Mouse (Mus musculus) embryonic fibroblast, embryonic 13.5 days (primary cell): ENCODE data around the gene Yipf1.

ENCODE experiments used
- CTCF ChIP-seq: IDR thresholded peaks from 2 replicates; pipeline ENCODE4 v1.5.1; 2011; ENCODE audit warnings: mild to moderate bottlenecking, control low read depth, low read length, moderate library complexity, borderline replicate concordance; ENCODE audit not compliant: insufficient read depth
- POLR2A ChIP-seq: IDR thresholded peaks from 2 replicates; pipeline ENCODE4 v1.6.1; 2011; ENCODE audit warnings: low read depth, mild to moderate bottlenecking, control low read depth, low read length, moderate library complexity

DNA sequence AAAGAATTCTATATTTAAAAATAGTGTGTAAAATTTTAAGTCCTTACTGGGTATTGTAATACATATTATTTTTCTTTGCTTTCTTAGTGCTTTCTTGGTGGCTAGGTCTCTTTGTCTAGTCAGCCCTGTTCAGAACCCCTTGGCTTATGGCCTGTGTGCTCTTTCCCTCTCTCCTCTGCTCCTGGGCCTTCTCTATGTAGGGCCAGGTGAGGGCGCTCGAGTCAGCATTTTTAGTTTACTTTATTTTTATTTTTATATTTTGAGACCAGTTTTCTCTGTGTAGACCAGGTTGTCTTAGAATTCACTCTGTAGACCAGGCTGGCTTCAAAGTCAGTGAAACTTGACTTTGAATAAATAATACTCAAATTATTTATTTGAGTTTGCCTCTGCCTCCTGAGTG is 58.1 kb downstream of the Yipf1 start:
- TF ChIP-seq CTCF (no peak), POLR2A (no peak)
